Mouse (Mus musculus): ENCODE measurements around the gene Cip2a. TPM values are rescaled to one million over a fixed set of nuclear protein-coding genes. Genes with fewer than 3 reads are reported as not detected.
A peak's percentile ranks its signal among the peaks of the same experiment; 100 is the strongest.

Gene Cip2a
- 53.4 and 65.8 TPM in 2 replicates for polyA plus RNA-seq (2014; fragmentation: Nextera tagmentation; extraction: Ambion mirVana)

GRCm38 (mm10) chr16:48993559-48994342 is at the start of gene Cip2a, which contains the start of gene Dzip3:
Gene Cip2a, plus strand, starts transcription at chr16:48994185.
Gene Dzip3, minus strand, starts transcription at chr16:48994165.
- peak within 1 kb of the TSS; percentile 83 for H3K4me3 ChIP-seq (ENCODE audit: low read depth, low read length)
- no peaks in the 10 kb centered on the region for H3K4me1 ChIP-seq (ENCODE audit: control insufficient read depth, insufficient read depth, low read length)
- peak within 1 kb of the TSS; percentile 59 for H3K4me2 ChIP-seq (ENCODE audit: low read depth, low read length)
- H3K9me3 ChIP-seq (replicated peaks; ENCODE audit: control insufficient read depth, low read length), result no peaks in the 10 kb centered on the region
- under 1% methylated on average over 73 of the region's 74 CpGs for WGBS
- peak within 1 kb of the TSS; percentile 99 for H3K9ac ChIP-seq (replicated peaks; ENCODE audit: low read length)
- no peaks in the 10 kb centered on the region for H3K36me3 ChIP-seq (replicated peaks; ENCODE audit: control insufficient read depth, insufficient read depth, low read depth, low read length)
- H3K27ac ChIP-seq (replicated peaks; ENCODE audit: low read depth, low read length), result peak within 1 kb of the TSS; percentile 92
- ATAC-seq (replicated peaks; ENCODE audit: insufficient number of reproducible peaks, low FRiP score, low TSS enrichment, low read depth), result peak; percentile 99
- no peaks in the 10 kb centered on the region for H3K27me3 ChIP-seq (ENCODE audit: control insufficient read depth, insufficient read depth, low read length)
- peak; percentile 94 for DNase-seq (ENCODE audit: low spot score)

GRCm38 (mm10) chr16:48972996-48973395 is 21.0 kb upstream of the Cip2a start:
- 96% methylated on average over 2 of the region's 2 CpGs for WGBS
- H3K27ac ChIP-seq (replicated peaks; ENCODE audit: low read depth, low read length), result no peak overlapping the region

GRCm38 (mm10) chr16:48973548-48973947 is 20.4 kb upstream of the Cip2a start:
- Histone ChIP-seq H3K9ac (replicated peaks; ENCODE audit: low read length) (no peak overlapping the region), H3K9me3 (replicated peaks; ENCODE audit: control insufficient read depth, low read length) (no peaks in the 10 kb centered on the region), H3K4me1 (ENCODE audit: control insufficient read depth, insufficient read depth, low read length) (no peaks in the 10 kb centered on the region), H3K27me3 (ENCODE audit: control insufficient read depth, insufficient read depth, low read length) (no peaks in the 10 kb centered on the region), H3K36me3 (replicated peaks; ENCODE audit: control insufficient read depth, insufficient read depth, low read depth, low read length) (peaks cover 2% of the 10 kb centered on the region; the same call in 1 of the 2 replicates), H3K27ac (replicated peaks; ENCODE audit: low read depth, low read length) (no peak overlapping the region), H3K4me3 (ENCODE audit: low read depth, low read length) (no peak overlapping the region), H3K4me2 (ENCODE audit: low read depth, low read length) (no peak overlapping the region)
- WGBS, result 95% methylated on average over 1 of the region's 1 CpGs
- DNase-seq (ENCODE audit: low spot score) (peak; percentile 16), ATAC-seq (replicated peaks; ENCODE audit: insufficient number of reproducible peaks, low FRiP score, low TSS enrichment, low read depth) (no peak)

More at GRCm38 (mm10) chr16:48972996-48973395, 21.0 kb upstream of the Cip2a start:
- Histone ChIP-seq H3K36me3 (replicated peaks; ENCODE audit: control insufficient read depth, insufficient read depth, low read depth, low read length) (no peaks in the 10 kb centered on the region; the same call in 1 of the 2 replicates), H3K9me3 (replicated peaks; ENCODE audit: control insufficient read depth, low read length) (no peaks in the 10 kb centered on the region), H3K27me3 (ENCODE audit: control insufficient read depth, insufficient read depth, low read length) (no peaks in the 10 kb centered on the region), H3K9ac (replicated peaks; ENCODE audit: low read length) (no peak overlapping the region), H3K4me3 (ENCODE audit: low read depth, low read length) (no peak overlapping the region), H3K4me2 (ENCODE audit: low read depth, low read length) (no peak overlapping the region), H3K4me1 (ENCODE audit: control insufficient read depth, insufficient read depth, low read length) (no peaks in the 10 kb centered on the region)
- DNase-seq (ENCODE audit: low spot score), result no peak
- ATAC-seq (replicated peaks; ENCODE audit: insufficient number of reproducible peaks, low FRiP score, low TSS enrichment, low read depth), result no peak

DNA sequence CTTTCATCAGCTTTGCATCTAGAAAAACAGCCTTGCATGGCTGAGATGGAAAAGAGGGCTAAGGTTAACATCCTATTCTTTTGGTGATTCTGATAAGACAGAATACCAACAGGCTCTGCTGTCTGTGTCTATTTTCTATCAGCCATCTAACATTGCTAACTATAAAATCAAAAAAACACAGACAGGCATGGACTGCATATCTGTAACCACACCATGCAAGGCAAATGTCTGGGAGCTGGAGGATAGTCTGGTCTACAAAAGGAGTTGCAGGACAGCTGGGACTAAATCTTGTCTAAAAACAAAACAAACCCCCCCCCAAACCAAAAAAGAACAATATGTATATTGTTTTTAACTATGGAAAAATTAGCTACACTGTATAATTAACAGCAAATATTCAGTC is 14.0 kb upstream of the Cip2a start:
- H3K27me3 ChIP-seq (ENCODE audit: control insufficient read depth, insufficient read depth, low read length), result no peaks in the 10 kb centered on the region
- H3K9me3 ChIP-seq (replicated peaks; ENCODE audit: control insufficient read depth, low read length), result no peaks in the 10 kb centered on the region
- DNase-seq (ENCODE audit: low spot score) (no peak), ATAC-seq (replicated peaks; ENCODE audit: insufficient number of reproducible peaks, low FRiP score, low TSS enrichment, low read depth) (no peak)
- H3K4me2 ChIP-seq (ENCODE audit: low read depth, low read length), result no peak overlapping the region
- H3K9ac ChIP-seq (replicated peaks; ENCODE audit: low read length), result no peak overlapping the region
- no peaks in the 10 kb centered on the region for H3K4me1 ChIP-seq (ENCODE audit: control insufficient read depth, insufficient read depth, low read length)
- 0 out of 2 replicates have a peak, but pooled peaks cover 2% of the 10 kb centered on the region for H3K36me3 ChIP-seq (replicated peaks; ENCODE audit: control insufficient read depth, insufficient read depth, low read depth, low read length)
- no peak overlapping the region for H3K27ac ChIP-seq (replicated peaks; ENCODE audit: low read depth, low read length)
- no peak overlapping the region for H3K4me3 ChIP-seq (ENCODE audit: low read depth, low read length)

DNA sequence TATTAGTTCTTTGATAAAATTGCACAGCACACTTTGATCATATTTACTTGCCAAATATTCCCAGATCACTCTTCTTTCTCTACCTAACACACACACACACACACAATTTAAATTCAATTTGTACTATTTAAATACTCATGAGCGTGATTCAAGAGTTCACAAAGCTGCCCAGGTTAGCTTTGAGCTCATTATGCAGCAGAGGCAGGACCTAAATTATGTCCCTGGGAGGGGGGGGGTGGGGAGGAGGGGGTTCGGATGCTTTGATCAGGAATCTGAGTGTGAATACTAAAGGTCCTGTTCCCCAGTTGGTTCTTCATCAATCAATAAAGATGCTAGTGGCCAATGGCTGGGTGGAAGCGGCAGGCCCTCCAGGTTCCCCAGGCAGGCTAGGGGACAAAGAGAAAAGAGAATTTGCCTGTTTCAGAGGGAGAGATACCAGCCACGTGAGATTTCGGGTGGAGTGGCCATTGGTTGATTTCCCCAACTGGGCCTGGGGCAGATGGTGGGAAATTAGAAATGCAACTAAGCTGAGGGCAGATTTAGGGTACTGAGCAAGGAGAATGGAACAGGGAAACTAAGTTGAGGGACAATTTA is 8.9 kb upstream of the Cip2a start:
- 64% methylated on average over 5 of the region's 5 CpGs for WGBS
- Histone ChIP-seq H3K27me3 (ENCODE audit: control insufficient read depth, insufficient read depth, low read length) (no peaks in the 10 kb centered on the region), H3K36me3 (replicated peaks; ENCODE audit: control insufficient read depth, insufficient read depth, low read depth, low read length) (no peaks in the 10 kb centered on the region), H3K9me3 (replicated peaks; ENCODE audit: control insufficient read depth, low read length) (no peaks in the 10 kb centered on the region), H3K27ac (replicated peaks; ENCODE audit: low read depth, low read length) (no peak overlapping the region), H3K4me1 (ENCODE audit: control insufficient read depth, insufficient read depth, low read length) (no peaks in the 10 kb centered on the region), H3K9ac (replicated peaks; ENCODE audit: low read length) (no peak overlapping the region), H3K4me3 (ENCODE audit: low read depth, low read length) (no peak overlapping the region), H3K4me2 (ENCODE audit: low read depth, low read length) (no peak overlapping the region)
- DNase-seq (ENCODE audit: low spot score) (no peak), ATAC-seq (replicated peaks; ENCODE audit: insufficient number of reproducible peaks, low FRiP score, low TSS enrichment, low read depth) (no peak)

GRCm38 (mm10) chr16:48989700-48990099 is 4.3 kb upstream of the Cip2a start:
- no peak for ATAC-seq (replicated peaks; ENCODE audit: insufficient number of reproducible peaks, low FRiP score, low TSS enrichment, low read depth)
- no peak overlapping the region for H3K27ac ChIP-seq (replicated peaks; ENCODE audit: low read depth, low read length)
- H3K4me2 ChIP-seq (ENCODE audit: low read depth, low read length), result no peak overlapping the region
- H3K36me3 ChIP-seq (replicated peaks; ENCODE audit: control insufficient read depth, insufficient read depth, low read depth, low read length), result no peaks in the 10 kb centered on the region
- H3K4me3 ChIP-seq (ENCODE audit: low read depth, low read length), result no peak overlapping the region
- H3K9me3 ChIP-seq (replicated peaks; ENCODE audit: control insufficient read depth, low read length), result no peaks in the 10 kb centered on the region
- no peaks in the 10 kb centered on the region for H3K27me3 ChIP-seq (ENCODE audit: control insufficient read depth, insufficient read depth, low read length)
- no peaks in the 10 kb centered on the region for H3K4me1 ChIP-seq (ENCODE audit: control insufficient read depth, insufficient read depth, low read length)
- DNase-seq (ENCODE audit: low spot score), result no peak
- H3K9ac ChIP-seq (replicated peaks; ENCODE audit: low read length), result no peak overlapping the region

DNA sequence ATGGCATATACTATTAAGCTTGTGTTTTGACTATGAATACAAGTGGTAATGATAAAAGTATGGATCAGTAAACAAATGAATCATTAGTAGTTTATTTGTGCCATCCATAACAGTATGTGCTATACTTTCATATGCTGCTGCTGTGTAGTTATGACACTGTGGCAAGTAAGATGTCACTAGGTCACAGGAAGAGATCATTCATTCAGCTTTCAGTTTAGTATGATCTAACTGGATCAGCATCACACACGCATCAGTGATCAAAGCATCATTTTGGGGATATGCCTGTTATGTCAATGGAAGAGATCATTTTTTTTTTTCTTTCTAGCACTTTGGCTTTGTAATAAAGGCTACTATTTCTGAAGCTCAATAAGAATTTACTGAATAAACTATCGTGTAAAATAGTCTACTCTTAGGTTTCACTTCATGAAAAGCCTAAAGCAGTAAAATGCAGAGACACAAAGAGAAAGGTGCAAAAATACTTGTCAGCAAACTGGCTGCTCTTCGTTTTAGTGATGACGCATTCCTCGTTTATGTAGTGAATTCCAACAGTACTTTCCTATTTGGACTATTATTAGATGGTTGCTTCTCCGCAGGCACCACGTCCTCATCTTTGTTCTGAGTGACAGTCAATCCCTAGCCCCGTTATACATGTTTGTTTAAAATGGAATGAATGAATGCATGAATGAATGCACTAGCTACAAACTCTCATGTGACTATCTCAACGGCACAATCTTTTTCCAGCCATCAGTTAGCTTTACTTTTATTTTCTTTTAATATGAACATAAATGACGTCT is 1.4 kb upstream of the Cip2a start:
- WGBS, result 52% methylated on average over 10 of the region's 10 CpGs
- ATAC-seq (replicated peaks; ENCODE audit: insufficient number of reproducible peaks, low FRiP score, low TSS enrichment, low read depth) (no peak), DNase-seq (ENCODE audit: low spot score) (peak; percentile 29)
- no peaks in the 10 kb centered on the region for H3K4me1 ChIP-seq (ENCODE audit: control insufficient read depth, insufficient read depth, low read length)
- H3K9ac ChIP-seq (replicated peaks; ENCODE audit: low read length), result peak overlapping the region; percentile 99
- no peaks in the 10 kb centered on the region for H3K9me3 ChIP-seq (replicated peaks; ENCODE audit: control insufficient read depth, low read length)
- H3K27me3 ChIP-seq (ENCODE audit: control insufficient read depth, insufficient read depth, low read length), result no peaks in the 10 kb centered on the region
- peak overlapping the region; percentile 83 for H3K4me3 ChIP-seq (ENCODE audit: low read depth, low read length)
- H3K36me3 ChIP-seq (replicated peaks; ENCODE audit: control insufficient read depth, insufficient read depth, low read depth, low read length), result no peaks in the 10 kb centered on the region
- H3K27ac ChIP-seq (replicated peaks; ENCODE audit: low read depth, low read length), result no peak overlapping the region
- peak overlapping the region; percentile 56 for H3K4me2 ChIP-seq (ENCODE audit: low read depth, low read length)

Data from embryonic facial prominence, embryonic 11.5 days (tissue).